Mouse (Mus musculus) bone marrow macrophage, adult 2 months (primary cell): Measurements from ENCODE around the gene Eaf2.

Experiments used
- CTCF ChIP-seq: IDR thresholded peaks from 2 replicates; pipeline ENCODE4 v1.5.1; 2012; ENCODE audit warnings: low read depth, mild to moderate bottlenecking, low read length, moderate library complexity
- POLR2A ChIP-seq: IDR thresholded peaks from 2 replicates; pipeline ENCODE4 v1.6.1; 2012; ENCODE audit warnings: mild to moderate bottlenecking, low read depth, low read length, borderline replicate concordance

DNA sequence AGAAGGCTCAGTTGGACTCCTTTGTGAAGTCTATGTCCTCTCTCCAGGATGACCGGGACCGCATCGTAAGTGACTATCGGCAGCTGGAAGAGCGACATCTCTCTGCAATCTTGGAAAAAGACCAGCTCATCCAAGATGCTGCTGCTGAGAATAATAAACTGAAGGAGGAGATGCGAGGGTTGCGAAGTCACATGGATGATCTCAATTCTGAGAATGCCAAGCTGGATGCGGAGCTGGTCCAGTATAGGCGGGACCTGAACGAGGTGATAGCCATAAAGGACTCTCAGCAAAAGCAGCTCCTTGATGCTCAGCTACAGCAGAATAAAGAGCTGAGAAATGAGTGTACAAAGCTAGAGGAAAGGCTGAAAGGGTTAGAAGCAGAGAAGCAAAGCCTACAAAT, 43.7 kb upstream of the Eaf2 start:
- TF ChIP-seq CTCF (no peak), POLR2A (no peak)
